Mouse (Mus musculus) ES-E14 (cell line): ENCODE data around the gene Zdhhc13. TPM values are rescaled to one million over a fixed set of nuclear protein-coding genes. Genes with fewer than 3 reads are reported as not detected.

ENCODE experiments used
- DNase-seq: peaks from one replicate; pipeline ENCODE4 v3.0.0-alpha.2; 2013; ENCODE audit warnings: low read depth, low spot score
- H3K27ac ChIP-seq: 2 replicates; pipeline ENCODE4 v1.5.1; 2012; ENCODE audit warnings: low read depth, mild to moderate bottlenecking, low read length, moderate library complexity, mixed read lengths; ENCODE audit not compliant: poor library complexity, insufficient read depth, severe bottlenecking
- H3K36me3 ChIP-seq: 2 replicates; pipeline ENCODE4 v1.6.1; 2012; ENCODE audit warnings: mild to moderate bottlenecking, low read length, moderate library complexity, mixed read lengths; ENCODE audit not compliant: control insufficient read depth, poor library complexity, insufficient read depth, severe bottlenecking
- H3K4me1 ChIP-seq, 2 experiments: fragments of 150-350 bp in 1 of 2; sonication (generic) in 1 of 2; 2 replicates each; pipeline ENCODE4 v1.6.1; 2012; ENCODE audit warnings: low read length in 2 of 2, mild to moderate bottlenecking in 1 of 2, mixed read lengths in 1 of 2; ENCODE audit not compliant: control insufficient read depth in 2 of 2, insufficient read depth in 2 of 2, poor library complexity in 1 of 2
- H3K4me3 ChIP-seq, 2 experiments: fragments of 150-350 bp in 1 of 2; sonication (generic) in 1 of 2; 2 replicates each; pipeline ENCODE4 v1.5.1; 2012; ENCODE audit warnings: low read length in 2 of 2, low read depth in 1 of 2, mild to moderate bottlenecking in 1 of 2, mixed read lengths in 1 of 2; ENCODE audit not compliant: insufficient read depth in 1 of 2, poor library complexity in 1 of 2, severe bottlenecking in 1 of 2
- H3K9ac ChIP-seq: 2 replicates; pipeline ENCODE4 v1.6.1; 2012; ENCODE audit warnings: low read depth, mild to moderate bottlenecking, low read length, mixed read lengths; ENCODE audit not compliant: poor library complexity, insufficient read depth, severe bottlenecking
- H3K9me3 ChIP-seq: fragments of 150-350 bp; sonication (generic); 2 replicates; pipeline ENCODE4 v1.6.1; 2012; ENCODE audit warnings: low read depth, mild to moderate bottlenecking, low read length; ENCODE audit not compliant: control insufficient read depth, insufficient read depth
- CHD2 ChIP-seq: IDR thresholded peaks from 2 replicates; pipeline ENCODE4 v1.6.1; 2014; ENCODE audit warnings: mild to moderate bottlenecking, low read depth, low read length, inconsistent platforms
- HCFC1 ChIP-seq: IDR thresholded peaks from 2 replicates; pipeline ENCODE4 v1.6.1; 2012; ENCODE audit warnings: low read length, inconsistent platforms, borderline replicate concordance; ENCODE audit not compliant: insufficient read depth
- MAFK ChIP-seq: IDR thresholded peaks from 2 replicates; pipeline ENCODE4 v1.6.1; 2014; ENCODE audit warnings: mild to moderate bottlenecking, low read depth, low read length, inconsistent platforms; ENCODE audit not compliant: insufficient read depth
- ZC3H11A ChIP-seq: IDR thresholded peaks from 2 replicates; pipeline ENCODE4 v1.6.1; 2012; ENCODE audit warnings: low read depth, mild to moderate bottlenecking, inconsistent platforms, low read length, borderline replicate concordance
- ZNF384 ChIP-seq: IDR thresholded peaks from 2 replicates; pipeline ENCODE4 v1.6.1; 2012; ENCODE audit warnings: low read depth, low read length, inconsistent platforms
- in situ Hi-C, 2 experiments: fragments of 600-800 bp; cut with MboI; formaldehyde crosslinking; loops; one replicate each; pipeline ENCODE4 v1.15.1; 2025; ENCODE audit warnings: low sequenced_read_pairs in 2 of 2, inconsistent platforms in 1 of 2; ENCODE audit not compliant: unreplicated experiment in 2 of 2
- total RNA-seq: library from RNA; depleted of rRNA; stranded (reverse); fragments of 300-350 nt; gene quantifications from 2 replicates; pipeline ENCODE4 v1.2.3, GENCODE M21; 2012

The Zdhhc13 gene
- total RNA-seq, 1 experiment: 58.0 TPM

- Histone ChIP-seq H3K36me3 (no peaks in the 10 kb centered on the region), H3K9me3 (no peaks in the 10 kb centered on the region), H3K4me3 (no peak overlapping the region), H3K27ac (no peak overlapping the region), H3K4me1 (no peaks in the 10 kb centered on the region), H3K9ac (no peak overlapping the region)
- in situ Hi-C loops: loop anchor here (5.0 to 10.0 kb wide), 2 partner anchors 368 to 370 kb away; no protein-coding TSS in a partner anchor
- DNase-seq: no peak
- TF ChIP-seq ZNF384 (no peak), MAFK (no peak), ZC3H11A (no peak), CHD2 (no peak), HCFC1 (no peak)
Measured at GRCm38 (mm10) chr7:48754415-48754974, 34.3 kb upstream of the Zdhhc13 start.

- no peaks in the 10 kb centered on the region for H3K4me1 ChIP-seq
- TF ChIP-seq ZC3H11A (no peak), CHD2 (no peak), MAFK (no peak), HCFC1 (no peak), ZNF384 (no peak)
- in situ Hi-C loops: loop anchor here in 1 of 2 experiments (10.0 kb wide), 1 partner anchor 369 kb away; no protein-coding TSS in a partner anchor
- H3K36me3 ChIP-seq: no peaks in the 10 kb centered on the region
- DNase-seq: no peak
- H3K27ac ChIP-seq: no peak overlapping the region
- H3K4me3 ChIP-seq: no peak overlapping the region
- H3K9me3 ChIP-seq: no peaks in the 10 kb centered on the region
- no peak overlapping the region for H3K9ac ChIP-seq
Measured at GRCm38 (mm10) chr7:48755825-48756224, 33.0 kb upstream of the Zdhhc13 start.

- TF ChIP-seq ZC3H11A (no peak), CHD2 (no peak), MAFK (no peak), ZNF384 (no peak), HCFC1 (no peak)
- DNase-seq: no peak
- in situ Hi-C loops: loop anchor here in 1 of 2 experiments (10.0 kb wide), 1 partner anchor 368 kb away; no protein-coding TSS in a partner anchor
- Histone ChIP-seq H3K9ac (no peak overlapping the region), H3K27ac (no peak overlapping the region), H3K9me3 (no peaks in the 10 kb centered on the region), H3K4me1 (no peaks in the 10 kb centered on the region), H3K4me3 (no peak overlapping the region), H3K36me3 (no peaks in the 10 kb centered on the region)
Measured at GRCm38 (mm10) chr7:48756306-48756931, 32.4 kb upstream of the Zdhhc13 start.

- TF ChIP-seq ZC3H11A (no peak), MAFK (no peak), CHD2 (no peak), HCFC1 (no peak), ZNF384 (no peak)
- no peak for DNase-seq
- Histone ChIP-seq H3K4me3 (no peak overlapping the region), H3K4me1 (no peaks in the 10 kb centered on the region), H3K9me3 (no peaks in the 10 kb centered on the region), H3K9ac (no peak overlapping the region), H3K27ac (no peak overlapping the region), H3K36me3 (no peaks in the 10 kb centered on the region)
- in situ Hi-C loops: loop anchor here in 1 of 2 experiments (10.0 kb wide), 1 partner anchor 367 kb away; no protein-coding TSS in a partner anchor
Measured at GRCm38 (mm10) chr7:48758083-48758482, 30.7 kb upstream of the Zdhhc13 start.
